Mouse (Mus musculus) heart, postnatal 0 days (tissue): ENCODE results near the gene Bbof1. TPM values are rescaled to one million over a fixed set of nuclear protein-coding genes. Genes with fewer than 3 reads are reported as not detected.

Source experiments
- ATAC-seq: fragments of 200-750 bp; cut with Nextera tagmentation; 2 replicates; pipeline ENCODE4 v1.8.0; 2017; ENCODE audit warnings: low read depth, moderate number of reproducible peaks, moderate library complexity; ENCODE audit not compliant: insufficient read depth
- DNase-seq: peaks from one replicate; pipeline ENCODE4 v3.0.0-alpha.2; 2016; ENCODE audit warnings: low spot score
- H3K27ac ChIP-seq: fragments of 300-500 bp; sonication (generic); 2 replicates; pipeline ENCODE4 v1.5.1; 2014; ENCODE audit warnings: low read depth, mild to moderate bottlenecking
- H3K27me3 ChIP-seq: fragments of 300-500 bp; sonication (generic); 2 replicates; pipeline ENCODE4 v1.6.1; 2014; ENCODE audit warnings: low read length, mixed read lengths; ENCODE audit not compliant: control insufficient read depth, insufficient read depth
- H3K36me3 ChIP-seq: fragments of 300-500 bp; sonication (generic); replicated peaks from 2 replicates; pipeline ENCODE4 v1.6.1; 2014; ENCODE audit warnings: low read length, mixed read lengths; ENCODE audit not compliant: control insufficient read depth, insufficient read depth
- H3K4me1 ChIP-seq: fragments of 300-500 bp; sonication (generic); 2 replicates; pipeline ENCODE4 v1.6.1; 2014; ENCODE audit warnings: antibody characterized with exemption; ENCODE audit not compliant: control insufficient read depth, insufficient read depth
- H3K4me2 ChIP-seq: fragments of 300-500 bp; sonication (generic); 2 replicates; pipeline ENCODE4 v1.6.1; 2014; ENCODE audit warnings: low read depth, mild to moderate bottlenecking, low read length, moderate library complexity
- H3K4me3 ChIP-seq: fragments of 300-500 bp; sonication (generic); 2 replicates; pipeline ENCODE4 v1.5.1; 2014; ENCODE audit warnings: low read depth, low read length
- H3K9ac ChIP-seq: fragments of 300-500 bp; sonication (generic); replicated peaks from 2 replicates; pipeline ENCODE4 v1.6.1; 2014; ENCODE audit warnings: low read depth, low read length, mixed read lengths
- H3K9me3 ChIP-seq: fragments of 300-500 bp; sonication (generic); replicated peaks from 2 replicates; pipeline ENCODE4 v1.6.1; 2016; ENCODE audit warnings: low read length; ENCODE audit not compliant: control insufficient read depth
- CTCF ChIP-seq: IDR thresholded peaks from 2 replicates; pipeline ENCODE4 v1.5.1; 2016; ENCODE audit warnings: antibody characterized with exemption, control low read depth, low read depth
- EP300 ChIP-seq: IDR thresholded peaks from 2 replicates; pipeline ENCODE4 v1.6.1; 2016; ENCODE audit warnings: antibody characterized with exemption, low read depth
- WGBS: fragments of 180-500 bp; shearing (Covaris S2); extraction: QIAGEN DNeasy Blood & Tissue Kit; methylation state at CpG from one replicate; pipeline ENCODE4 v1.1.7; 2014; 5-methylcytosine and 5-hydroxymethylcytosine counted together
- polyA plus RNA-seq: library from polyadenylated mRNA; unstranded; fragments of >200 nt; fragmentation: Nextera tagmentation; extraction: Ambion mirVana; gene quantifications from 2 replicates; pipeline ENCODE4 v1.2.1, GENCODE M21; 2015
- total RNA-seq: library from RNA; depleted of rRNA; stranded (reverse); fragments of >200 nt; gene quantifications from 2 replicates; pipeline ENCODE4 v1.2.3, GENCODE M21; 2014; ENCODE audit warnings: low replicate concordance

Gene Bbof1
- total and polyA plus RNA-seq, 2 experiments from 2014 or later, result 0.04 to 1.3 TPM

- peak within 1 kb of the TSS; percentile 72 for H3K4me2 ChIP-seq
- H3K27ac ChIP-seq, result peak within 1 kb of the TSS; percentile 96
- ATAC-seq (peak; percentile 95), DNase-seq (peak; percentile 100)
- peaks cover 21% of the 10 kb centered on the region for H3K4me1 ChIP-seq
- H3K36me3 ChIP-seq, result no peaks in the 10 kb centered on the region
- WGBS, result under 1% methylated on average over 48 of the region's 49 CpGs
- peak within 1 kb of the TSS; percentile 72 for H3K9ac ChIP-seq
- TF ChIP-seq CTCF, result no peak
- TF ChIP-seq EP300, result peak; percentile 83
- H3K27me3 ChIP-seq, result no peaks in the 10 kb centered on the region
- peak within 1 kb of the TSS; percentile 65 for H3K4me3 ChIP-seq
- no peaks in the 10 kb centered on the region for H3K9me3 ChIP-seq
Measured at GRCm38 (mm10) chr12:84450718-84451646, 42.1 kb downstream of the Bbof1 start, which contains the start of the genes Aldh6a1 and Lin52. Gene Aldh6a1 (minus strand): TSS chr12:84451004. Gene Lin52 (plus strand): TSS chr12:84451422.

GRCm38 (mm10) chr12:84451801-84452200 lies 42.9 kb downstream of the Bbof1 start:
- Histone ChIP-seq H3K27ac (peak overlapping the region; percentile 96), H3K9me3 (no peaks in the 10 kb centered on the region), H3K9ac (peak overlapping the region; percentile 62), H3K4me1 (peaks cover 21% of the 10 kb centered on the region), H3K36me3 (peaks cover under 1% of the 10 kb centered on the region), H3K4me2 (peak overlapping the region; percentile 72), H3K27me3 (no peaks in the 10 kb centered on the region), H3K4me3 (peak overlapping the region; percentile 65)
- ATAC-seq (no peak), DNase-seq (no peak)
- TF ChIP-seq EP300 (no peak), CTCF (no peak)
- 2% methylated on average over 11 of the region's 11 CpGs for WGBS

- DNase-seq (no peak), ATAC-seq (no peak)
- Histone ChIP-seq H3K9ac (no peak overlapping the region), H3K4me3 (no peak overlapping the region), H3K27ac (no peak overlapping the region), H3K9me3 (no peaks in the 10 kb centered on the region), H3K4me1 (peaks cover 11% of the 10 kb centered on the region), H3K36me3 (peaks cover 39% of the 10 kb centered on the region), H3K4me2 (no peak overlapping the region), H3K27me3 (no peaks in the 10 kb centered on the region)
- TF ChIP-seq EP300 (no peak), CTCF (no peak)
- WGBS, result 91% methylated on average over 3 of the region's 3 CpGs
Measured at GRCm38 (mm10) chr12:84456911-84457310, 48.0 kb downstream of the Bbof1 start.

GRCm38 (mm10) chr12:84459845-84460244 lies 51.0 kb downstream of the Bbof1 start:
- H3K9ac ChIP-seq, result no peak overlapping the region
- no peak overlapping the region for H3K27ac ChIP-seq
- ATAC-seq (no peak), DNase-seq (no peak)
- TF ChIP-seq EP300 (no peak), CTCF (peak; percentile 30; the same call in 1 of the 2 replicates)
- H3K27me3 ChIP-seq, result no peaks in the 10 kb centered on the region
- H3K4me1 ChIP-seq, result no peaks in the 10 kb centered on the region
- peaks cover 65% of the 10 kb centered on the region for H3K36me3 ChIP-seq
- H3K9me3 ChIP-seq, result no peaks in the 10 kb centered on the region
- H3K4me2 ChIP-seq, result no peak overlapping the region
- H3K4me3 ChIP-seq, result no peak overlapping the region
- WGBS, result 51% methylated on average over 1 of the region's 1 CpGs

- no peak for DNase-seq
- Histone ChIP-seq H3K4me3 (no peak overlapping the region), H3K4me2 (no peak overlapping the region), H3K36me3 (peaks cover 68% of the 10 kb centered on the region), H3K9me3 (no peaks in the 10 kb centered on the region), H3K27me3 (no peaks in the 10 kb centered on the region), H3K27ac (no peak overlapping the region), H3K4me1 (no peaks in the 10 kb centered on the region), H3K9ac (no peak overlapping the region)
- TF ChIP-seq EP300, result no peak
- no peak for TF ChIP-seq CTCF
- ATAC-seq, result no peak
- WGBS, result 86% methylated on average over 5 of the region's 5 CpGs
Measured at GRCm38 (mm10) chr12:84461416-84461815, 52.5 kb downstream of the Bbof1 start.
